Mouse (Mus musculus): ENCODE measurements at regions not wholly inside any gene's neighbourhood (a gene's known extent, or its start where the extent isn't known, plus 50 kb on each side); places are given as distances from the start of the nearest gene placed in this dataset.

DNA sequence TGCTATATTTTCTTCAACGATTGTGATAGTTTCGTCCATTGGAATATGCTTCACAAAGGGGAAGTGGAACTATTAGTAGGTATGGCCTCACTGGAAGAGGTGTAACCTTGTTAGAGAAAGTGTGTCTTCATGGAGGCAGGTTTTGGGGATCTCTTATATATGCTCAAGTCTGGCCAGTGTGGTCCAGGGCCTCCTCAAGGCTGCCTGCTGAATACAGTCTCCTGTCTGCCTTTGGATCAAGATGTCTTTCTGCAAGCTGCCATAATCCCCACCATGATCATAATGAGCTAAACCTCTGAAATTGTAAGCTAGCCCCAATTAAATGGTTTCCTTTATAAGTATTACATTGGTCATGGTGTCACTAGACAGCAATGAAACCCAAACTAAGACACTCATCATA lies 384.3 kb downstream of the Btbd3 start:
- no peak for DNase-seq

DNA sequence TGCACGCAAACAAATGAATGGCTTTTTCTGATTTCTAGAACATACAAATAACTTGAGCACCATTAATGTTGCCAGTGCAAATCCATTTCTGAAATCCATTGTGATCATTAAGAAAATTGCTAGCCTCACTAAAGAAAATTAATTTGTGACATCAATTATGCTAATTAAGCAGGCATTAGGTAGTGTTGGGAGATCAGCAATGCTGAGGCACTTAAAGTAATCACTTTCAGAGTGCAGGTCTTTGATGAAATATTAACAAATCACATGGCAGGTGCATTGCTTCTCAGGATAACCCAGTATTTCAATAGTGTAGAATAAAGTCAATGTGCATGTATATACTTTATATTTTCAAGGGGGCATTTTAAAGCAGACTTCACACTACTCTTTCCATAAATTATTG lies 385.0 kb downstream of the Btbd3 start:
- DNase-seq, result no peak

DNA sequence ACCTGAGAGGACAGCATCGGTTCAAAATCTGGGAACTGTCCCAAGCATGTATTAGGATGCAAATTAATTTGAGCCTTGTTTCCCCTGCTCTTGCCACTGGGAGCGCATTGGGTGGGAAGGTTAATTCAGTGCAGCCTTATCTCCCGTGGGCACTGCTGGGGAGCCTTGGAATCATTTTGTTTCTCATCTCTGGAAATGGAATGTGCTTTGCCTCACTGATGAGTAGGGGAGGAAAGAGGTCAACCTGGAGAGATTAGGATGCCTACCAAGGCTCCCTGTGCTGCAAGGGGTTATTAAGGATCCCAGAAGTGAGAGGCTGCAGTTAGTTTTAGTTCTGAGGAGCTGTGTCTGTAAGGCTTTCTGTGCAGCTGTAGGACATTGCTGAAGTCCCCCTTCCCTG lies 392.3 kb downstream of the Btbd3 start:
- DNase-seq, result no peak

DNA sequence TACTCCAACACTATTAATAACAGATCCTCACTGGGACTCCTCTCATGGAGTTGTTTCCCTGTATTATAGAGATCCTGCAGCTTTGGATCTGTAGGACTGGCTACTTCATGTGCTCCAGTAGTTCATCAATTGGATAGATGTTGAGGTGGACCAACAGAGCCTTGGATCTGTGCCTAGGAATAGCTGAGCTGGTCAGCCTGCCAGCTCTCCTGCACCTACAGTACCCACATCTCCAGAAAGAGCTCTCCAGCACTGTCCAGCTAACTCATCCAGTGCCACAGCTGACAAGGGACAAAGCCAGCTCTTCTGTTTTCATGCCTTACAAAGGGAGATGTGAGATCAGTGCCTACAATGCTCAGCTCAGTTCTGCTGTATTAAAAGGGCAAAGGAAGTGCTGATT lies 403.0 kb downstream of the Btbd3 start:
- no peak for DNase-seq

DNA sequence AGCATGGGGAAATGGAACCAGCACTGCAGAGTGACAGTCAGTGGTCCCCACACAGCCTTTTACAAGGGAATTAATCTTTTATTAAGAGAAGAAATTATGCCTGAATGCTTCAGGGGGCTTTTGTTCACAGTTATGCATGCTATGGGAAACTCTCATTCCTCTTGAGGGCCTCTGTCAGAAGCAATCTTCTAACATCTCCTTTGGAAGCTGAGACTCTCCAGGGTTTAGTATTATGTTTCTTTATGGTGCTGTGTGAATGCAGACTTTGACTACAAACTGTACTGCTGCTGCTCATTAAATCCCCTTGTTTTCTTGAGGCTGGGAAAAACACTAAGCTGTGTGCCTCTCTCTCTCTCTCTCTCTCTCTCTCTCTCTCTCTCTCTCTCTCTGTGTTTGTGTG lies 413.9 kb downstream of the Btbd3 start:
- DNase-seq, result no peak

DNA sequence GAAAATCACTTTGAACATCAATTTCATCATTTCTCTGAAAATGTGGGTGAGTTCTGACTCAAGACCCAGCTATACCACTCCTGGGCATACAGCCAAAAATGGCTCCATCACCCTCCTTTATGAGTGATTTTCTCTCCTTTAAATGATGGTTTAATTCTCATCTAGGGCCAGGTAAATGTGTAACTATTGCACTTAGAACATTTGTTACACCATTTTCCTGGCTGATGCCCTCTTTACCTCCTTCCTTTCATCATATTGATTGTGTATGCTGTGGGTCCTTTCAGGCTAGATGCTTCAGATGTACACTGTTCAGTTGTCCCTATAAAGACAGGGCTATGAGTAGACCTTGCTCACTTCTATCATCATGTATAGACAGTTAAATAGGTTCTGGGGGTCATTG lies 418.4 kb downstream of the Btbd3 start:
- DNase-seq, result no peak

DNA sequence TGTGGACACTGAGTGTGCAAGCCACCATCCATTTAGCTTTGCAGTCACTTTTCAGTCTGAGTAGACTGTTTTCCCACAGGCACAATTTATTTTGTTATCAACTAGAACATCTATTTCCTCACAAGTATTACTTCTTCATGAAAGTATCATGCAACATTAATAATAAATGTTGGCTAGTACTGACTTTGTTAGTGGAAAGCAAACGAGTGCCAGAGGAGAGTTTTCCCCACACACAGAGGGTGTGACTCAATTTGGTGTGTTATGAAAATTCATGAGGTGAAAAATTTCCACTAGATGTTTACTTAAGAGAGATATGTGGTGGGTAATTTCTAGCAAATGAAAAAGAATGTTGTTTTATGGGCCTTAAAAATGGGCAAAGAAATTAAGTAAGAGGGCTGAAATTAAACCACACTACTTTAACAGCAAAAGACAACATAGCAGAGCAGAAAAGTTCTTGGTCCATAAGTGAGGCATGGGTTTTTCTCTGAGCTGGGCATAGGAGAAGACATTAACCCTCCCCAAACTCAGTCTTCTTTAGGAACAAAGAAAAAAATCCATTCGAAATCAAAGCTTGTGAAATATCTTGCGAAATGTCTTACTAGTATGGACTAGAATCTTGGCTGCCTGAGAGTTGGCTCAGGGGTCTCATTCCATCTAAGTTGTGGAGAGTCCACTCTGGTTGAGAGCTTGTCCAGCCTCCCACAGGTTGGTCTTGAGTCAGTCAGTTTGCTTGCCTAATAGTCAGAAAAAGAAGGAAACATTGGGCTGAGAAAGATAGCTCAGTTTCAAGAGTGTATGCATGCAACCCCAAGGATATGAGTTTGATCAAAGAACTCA lies 419.1 kb downstream of the Btbd3 start:
- no peak for DNase-seq

DNA sequence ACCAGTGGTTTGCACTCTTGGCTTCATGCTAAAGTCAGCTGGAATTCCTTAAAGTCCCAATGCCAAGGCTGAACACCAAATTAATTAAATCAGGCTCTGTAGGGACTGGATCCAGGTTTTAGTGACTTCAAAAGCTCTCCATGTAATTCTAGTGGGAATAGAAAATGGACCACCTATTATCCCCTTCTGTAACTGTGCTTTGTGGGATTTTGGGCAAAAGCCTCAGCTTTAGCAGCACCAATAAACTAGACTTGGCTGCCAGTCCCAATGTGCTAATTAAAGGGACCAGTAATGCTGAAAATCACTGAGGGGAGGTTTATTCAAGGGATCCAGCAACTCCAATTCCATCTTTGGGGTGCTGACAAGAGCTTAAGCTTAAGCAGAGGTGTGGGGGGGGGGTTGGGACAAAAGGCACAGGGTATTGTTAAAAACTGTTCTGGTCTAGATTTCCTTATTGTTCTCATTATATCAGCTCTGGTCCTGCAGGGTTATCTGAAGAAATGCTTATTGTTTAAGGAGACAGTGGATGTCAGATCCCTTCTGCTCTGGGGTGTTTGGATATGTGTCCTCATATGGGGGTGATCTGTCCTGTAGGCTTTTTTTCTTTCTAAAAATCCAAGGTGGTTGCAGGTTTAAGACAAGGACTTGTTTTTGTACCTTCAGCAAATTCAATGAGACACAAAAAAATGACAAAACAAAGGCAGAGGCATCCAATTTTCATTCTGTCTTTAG lies 431.9 kb downstream of the Btbd3 start:
- no peak for DNase-seq

DNA sequence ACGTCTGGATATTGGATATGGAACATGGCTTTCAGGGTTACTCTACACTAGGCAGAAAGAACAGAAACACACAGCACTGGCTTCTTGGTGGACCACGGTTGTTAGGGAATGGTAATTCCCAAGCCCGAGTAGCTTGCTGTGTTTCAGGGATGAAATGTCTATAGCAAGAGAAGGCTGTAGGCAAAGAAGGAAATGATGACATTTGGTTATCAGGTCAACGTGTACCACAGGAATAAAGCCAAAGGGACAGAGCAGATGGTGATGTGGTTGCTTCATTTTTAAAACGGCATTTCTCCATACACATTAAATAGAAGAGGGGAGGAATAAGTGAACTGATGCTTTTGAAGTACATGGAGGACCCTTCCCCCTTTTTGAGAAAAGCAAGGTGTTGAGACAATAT lies 433.1 kb downstream of the Btbd3 start:
- DNase-seq, result no peak

DNA sequence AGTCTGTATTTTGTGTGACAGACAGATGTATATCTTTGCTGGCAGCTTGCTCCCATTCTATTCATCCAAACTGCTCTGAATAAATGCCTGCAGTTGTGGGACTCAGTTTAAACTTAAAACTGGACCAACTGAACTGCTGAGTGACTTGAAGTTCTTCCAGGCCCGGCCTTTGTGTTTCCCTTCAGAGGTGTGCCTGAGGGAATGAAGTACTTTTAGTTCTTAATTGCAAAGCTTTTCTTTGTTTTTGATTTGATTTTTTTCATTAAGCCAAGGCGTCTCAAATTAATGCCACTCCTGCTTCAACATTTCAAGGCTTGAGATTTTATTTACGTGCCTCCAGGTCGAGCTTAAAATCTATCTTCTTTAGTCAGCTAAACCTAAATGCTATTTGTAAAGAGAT lies 446.4 kb downstream of the Btbd3 start:
- DNase-seq, result no peak

DNA sequence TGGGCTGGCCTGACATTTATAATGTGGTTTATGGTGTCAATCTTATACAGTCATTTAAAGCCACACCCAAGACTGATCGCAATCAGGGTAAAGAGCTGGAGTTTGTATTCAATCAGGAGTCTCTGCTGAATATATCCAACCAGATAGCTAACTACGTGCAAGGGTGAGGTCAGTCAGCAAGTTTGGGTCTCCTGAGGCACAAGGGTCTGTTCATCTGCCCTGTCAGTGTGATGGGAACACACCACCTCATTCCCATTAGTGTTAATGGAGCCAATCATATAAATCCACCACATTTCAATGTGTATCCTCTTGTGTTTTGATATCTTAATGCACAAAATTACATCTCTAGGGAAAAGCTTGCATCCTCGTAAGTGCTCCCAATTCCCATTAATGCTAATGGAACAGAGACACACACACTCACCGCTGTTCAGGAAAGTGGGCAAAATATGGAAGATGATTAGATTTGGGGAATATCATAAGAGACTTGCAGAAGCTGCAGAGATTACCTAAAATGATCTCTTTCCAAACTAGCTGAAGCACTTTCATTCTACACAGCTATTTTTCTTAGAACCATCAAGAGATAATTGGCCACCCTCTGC lies 447.7 kb downstream of the Btbd3 start:
- no peak for DNase-seq

DNA sequence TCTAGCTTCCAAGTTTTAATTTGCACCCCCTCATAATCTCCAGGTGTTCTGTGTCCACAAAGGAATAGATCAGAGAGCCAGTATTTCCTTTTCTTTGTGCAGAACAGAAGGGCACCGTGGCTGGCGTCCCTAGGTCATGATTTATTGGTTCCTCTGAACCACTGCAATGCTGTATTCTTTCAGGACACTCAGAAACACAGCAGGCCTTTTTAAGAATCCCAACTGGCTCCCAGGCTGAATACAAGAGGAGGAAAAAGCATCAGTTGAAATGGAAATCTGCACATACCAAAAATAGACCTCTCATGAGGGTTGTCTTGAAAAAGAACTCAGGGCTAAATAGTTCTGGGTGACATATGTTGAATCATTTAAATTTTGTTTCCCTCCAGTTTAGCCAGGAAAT lies 452.4 kb downstream of the Btbd3 start:
- DNase-seq, result no peak

DNA sequence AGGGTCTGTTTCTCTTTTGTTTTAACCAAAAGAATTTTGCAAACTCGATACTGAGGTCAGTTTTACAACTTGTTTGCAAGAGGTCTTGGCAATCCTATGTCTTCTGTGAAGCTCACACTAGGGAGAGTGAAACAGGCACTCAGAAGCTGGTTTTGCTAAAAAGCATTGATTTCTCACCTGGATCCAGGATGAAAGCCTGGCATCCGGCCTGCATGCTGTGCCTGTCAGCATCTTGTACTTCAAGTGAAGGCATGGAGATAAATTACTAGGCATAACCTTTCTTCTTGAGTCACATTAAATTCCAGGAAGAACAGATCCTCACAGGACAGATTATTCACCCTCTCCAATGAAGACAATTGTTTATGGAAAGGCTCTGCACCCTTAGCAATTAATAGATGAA lies 477.5 kb downstream of the Btbd3 start:
- DNase-seq, result no peak

DNA sequence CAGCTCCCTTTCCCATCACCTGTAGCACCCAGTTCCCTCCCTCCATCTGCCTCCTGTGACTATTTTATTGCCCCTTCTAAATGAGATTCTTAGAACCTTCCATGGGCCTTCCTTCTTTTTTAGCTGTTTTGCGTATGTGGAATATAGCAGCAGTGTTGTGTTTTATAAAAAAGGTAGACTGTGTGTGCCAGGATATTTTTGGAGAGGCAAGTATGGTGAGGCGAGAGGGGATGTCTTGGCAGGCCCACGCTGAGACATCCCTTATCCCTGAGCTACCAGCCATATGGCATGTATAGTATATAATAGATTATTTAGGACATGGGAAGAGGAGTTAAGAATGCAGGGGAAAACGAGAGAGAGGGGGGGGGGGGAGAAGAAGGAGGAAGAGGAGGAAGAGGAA lies 488.4 kb downstream of the Btbd3 start:
- no peak for DNase-seq

DNA sequence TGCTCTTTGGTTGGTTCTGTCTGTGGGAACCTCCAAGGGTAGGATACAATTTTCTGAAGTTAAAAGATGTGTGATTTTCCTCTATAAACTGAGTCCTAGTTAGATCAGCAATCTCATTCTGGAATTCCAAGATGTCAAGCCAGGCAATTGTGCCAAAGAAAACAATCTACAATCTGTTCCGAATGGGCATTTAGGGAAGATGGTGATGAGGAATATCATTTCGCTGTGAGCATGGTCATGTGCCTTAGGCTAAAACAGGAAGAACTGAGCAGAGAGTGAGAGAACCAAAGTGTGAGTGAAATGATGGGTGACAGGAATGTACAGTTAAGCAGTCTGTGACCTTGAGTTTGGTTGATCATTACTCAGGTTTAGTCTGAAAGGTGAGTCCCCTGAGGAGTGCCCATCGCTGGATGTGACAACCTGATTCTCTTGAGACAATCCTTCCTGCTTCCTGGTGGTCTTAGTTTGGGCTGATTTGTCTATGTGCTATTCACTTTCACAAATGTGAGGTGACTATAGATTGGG lies 504.1 kb downstream of the Btbd3 start:
- no peak for DNase-seq

DNA sequence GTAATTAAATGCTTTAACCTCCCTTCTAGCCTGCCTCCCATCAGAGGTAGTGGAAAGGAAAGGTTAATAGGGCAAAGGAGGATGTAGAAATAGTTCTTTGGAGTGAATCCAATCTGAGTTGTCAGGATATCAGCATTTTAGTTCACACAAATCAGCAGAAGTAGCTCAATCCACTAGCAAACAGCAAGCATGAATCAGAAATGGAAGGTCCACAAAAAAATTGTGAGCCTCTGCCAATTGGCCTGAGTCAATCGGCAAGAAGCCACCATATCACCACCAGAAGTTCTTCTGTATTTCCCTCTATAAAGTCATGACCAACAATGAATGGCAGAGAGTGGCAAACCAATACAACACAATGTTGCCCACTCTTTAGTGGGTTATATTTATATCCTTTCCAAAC lies 505.0 kb downstream of the Btbd3 start:
- DNase-seq, result no peak

DNA sequence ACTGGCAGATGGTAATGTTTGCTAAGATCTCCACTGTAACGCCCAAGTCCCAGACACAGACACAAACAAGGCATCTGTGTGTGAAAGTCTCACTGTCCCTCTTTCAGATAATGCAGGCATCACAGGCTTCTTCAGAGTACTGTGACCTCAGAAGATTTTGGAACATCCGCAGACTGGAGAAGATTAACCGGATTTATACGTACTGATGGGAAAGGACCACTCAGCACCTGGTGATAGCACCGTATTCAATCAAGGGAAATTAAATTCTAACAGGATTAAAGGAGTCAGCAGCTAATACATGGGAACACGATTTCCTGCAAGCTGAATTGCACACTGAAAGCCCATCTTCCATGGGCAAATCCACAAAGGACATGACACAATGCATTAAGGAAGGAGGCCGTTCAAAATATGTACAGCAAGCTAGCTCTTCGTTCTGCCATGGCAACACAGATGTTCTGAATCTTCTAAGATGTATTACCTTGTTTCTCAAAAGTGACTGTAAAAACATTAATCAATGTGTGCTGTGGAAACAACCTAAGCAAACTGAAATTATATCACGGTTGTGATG lies 510.0 kb downstream of the Btbd3 start:
- DNase-seq, result no peak

DNA sequence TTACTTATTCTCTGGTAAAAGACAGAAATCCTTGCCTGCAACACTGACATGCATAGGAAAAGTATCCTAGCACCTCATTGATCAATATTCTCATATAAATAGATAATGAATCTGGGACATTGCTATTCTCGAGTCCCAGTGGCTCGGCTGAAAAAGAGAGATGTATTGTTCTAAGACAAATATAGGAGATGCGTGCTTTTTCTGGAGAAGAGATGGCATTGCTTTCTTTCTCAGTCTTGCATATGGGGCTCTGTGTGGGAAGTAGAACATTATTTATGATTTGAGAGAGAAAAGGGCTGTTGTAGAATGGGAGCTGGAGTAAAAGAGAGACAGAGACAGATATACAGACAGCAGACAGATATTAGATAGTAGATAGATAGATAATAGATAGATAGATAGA lies 527.4 kb downstream of the Btbd3 start:
- DNase-seq, result no peak

DNA sequence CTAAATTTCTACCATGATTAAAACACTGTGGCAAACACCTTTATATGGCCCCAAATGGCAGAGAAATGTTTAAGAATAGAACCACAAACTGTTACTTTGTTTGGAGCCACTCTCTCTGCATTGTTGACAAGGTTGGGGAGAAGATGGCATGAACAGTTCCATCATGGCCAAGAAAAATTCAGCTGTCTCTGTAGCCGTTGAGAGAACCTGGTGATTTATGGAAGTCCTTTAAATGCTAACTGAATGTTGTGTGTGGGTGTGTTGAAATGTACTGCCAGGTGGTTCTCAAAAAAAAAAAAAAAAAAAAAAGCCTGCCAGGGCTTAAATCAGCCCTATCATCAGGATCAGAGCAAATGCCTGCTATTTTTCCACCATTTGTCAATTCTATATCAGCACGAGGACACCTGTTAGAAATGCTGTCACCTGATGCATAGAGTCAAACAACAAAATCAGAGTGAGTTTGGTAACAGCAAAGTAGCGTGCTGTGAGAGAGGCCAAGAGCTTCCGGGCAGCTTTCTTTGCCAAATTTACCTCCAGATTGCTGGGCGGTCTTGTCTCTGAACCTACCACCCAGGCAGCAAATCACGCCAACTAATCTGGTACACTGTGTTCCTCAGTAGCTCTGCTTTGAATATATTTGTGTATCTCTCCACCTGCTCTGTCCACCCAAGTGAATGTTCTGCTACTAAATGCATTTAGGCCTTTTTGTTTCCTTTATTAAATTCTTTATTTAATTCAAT lies 536.5 kb downstream of the Btbd3 start:
- no peak for DNase-seq

DNA sequence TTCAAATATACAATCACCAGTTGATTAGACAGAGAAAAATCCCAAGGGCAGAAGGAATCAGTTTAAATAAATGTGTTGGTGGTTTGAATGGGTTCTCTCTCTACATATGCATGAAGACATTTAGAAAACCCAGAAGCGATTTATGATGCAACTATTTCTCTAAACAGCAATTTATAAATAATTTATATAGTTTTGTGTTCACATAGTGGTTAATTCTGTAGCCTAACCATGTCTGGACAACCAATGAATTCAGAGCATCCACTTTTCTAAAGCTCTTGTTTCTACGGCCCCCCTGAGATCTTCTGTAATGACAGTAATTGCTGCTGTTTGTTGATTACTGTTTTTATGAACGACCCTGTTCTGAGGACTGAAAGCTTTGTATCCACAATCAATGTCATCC lies 549.8 kb downstream of the Btbd3 start:
- no peak for DNase-seq

DNA sequence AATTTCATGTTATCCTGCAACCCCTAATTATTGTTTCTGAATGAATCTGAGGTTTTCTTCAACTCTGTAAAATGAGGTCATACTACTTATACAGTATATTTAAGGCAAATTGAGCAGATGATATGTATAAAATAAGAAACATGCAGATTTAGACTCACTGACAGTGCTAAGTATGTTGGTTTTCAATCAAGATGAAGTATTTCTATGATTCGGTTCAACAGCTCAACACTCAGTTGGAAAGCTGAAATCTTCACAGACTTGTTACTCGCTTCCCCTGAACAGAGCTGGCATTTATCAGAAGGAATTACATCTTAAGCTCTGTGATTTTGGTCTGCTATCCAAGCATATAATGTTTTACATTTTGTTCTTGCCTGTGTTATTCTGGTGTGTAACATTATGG lies 553.4 kb downstream of the Btbd3 start:
- no peak for DNase-seq

DNA sequence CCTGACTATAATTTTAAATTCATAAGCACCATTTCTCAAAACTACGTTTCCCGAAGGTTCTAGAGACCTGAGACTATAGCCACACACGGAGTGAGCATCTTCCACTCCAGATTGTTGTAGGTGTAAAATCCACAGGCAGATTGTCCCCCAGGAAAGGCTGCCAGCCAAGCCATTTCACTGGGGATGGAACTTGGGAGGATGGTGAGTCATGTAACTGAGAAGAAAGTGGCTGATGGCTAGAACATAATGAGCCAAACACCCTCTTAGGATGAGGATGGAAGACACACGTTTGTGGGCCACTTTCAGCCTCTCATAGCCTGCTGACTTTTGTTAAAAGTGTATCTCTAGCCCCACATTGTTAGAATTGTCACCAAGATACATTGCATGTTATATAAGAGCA lies 564.1 kb downstream of the Btbd3 start:
- DNase-seq, result no peak

All from adrenal gland, postnatal 25 days (tissue).